Comparison of ENCODE assay signal across 8 mouse cellular contexts in genomic region chr5:131533815-131534214, GRCm38 (mm10).
DNase-seq lines count a peak whose midpoint lies in the region; ATAC-seq and TF ChIP-seq lines count a peak whose summit lies in the region.

No protein-coding gene starts in this region.

- H3K4me3 ChIP-seq in left cerebral cortex, adult 2 months, result peak overlapping the region; percentile 16; the same call in 1 of the 2 replicates

- intact Hi-C loops in left cerebral cortex, adult 2 months (cut with DNase I), result loop anchor here (10.0 kb wide), 3 partner anchors 431 to 1011 kb away; partner anchors contain the start of gene Auts2

- peak; percentile 53 to 68 for DNase-seq in left cerebral cortex, adult 2 months (ENCODE audit: extremely low spot score in 1 of 2, low spot score in 2 of 2)
- no peak for DNase-seq in left cerebral cortex, adult 11 months (ENCODE audit: low spot score)
- peak; percentile 86 for DNase-seq in brain, adult 2 months (ENCODE audit: low read depth, low spot score)
- peak; percentile 53 for DNase-seq in fibroblast of lung, adult 2 months (ENCODE audit: low read depth)
- DNase-seq in layer of hippocampus, adult 11-12 months (ENCODE audit: low spot score), result peak; percentile 69
- DNase-seq in thymus, postnatal 36 days, result no peak
- no peak for DNase-seq in urinary bladder, postnatal 25 days (ENCODE audit: low spot score)

- ATAC-seq in megakaryocyte progenitor cell, adult 5-6 weeks (replicated peaks; ENCODE audit: poor library complexity), result peak; percentile 67

- H3K27ac ChIP-seq in left cerebral cortex, adult 2 months, result no peak overlapping the region

- TF ChIP-seq CTCF in left cerebral cortex, adult 2 months (IDR thresholded peaks at IDR 0.05), result peak; percentile 87

Comparison
In these comparisons a context has a peak if more than half of its experiments do, and no peak if none do; other contexts are left out.
1. DNase-seq: peak in left cerebral cortex, adult 2 months (2 of 2), brain, adult 2 months (single experiment), fibroblast of lung, adult 2 months (single experiment) and layer of hippocampus, adult 11-12 months (single experiment); none in left cerebral cortex, adult 11 months (single experiment), thymus, postnatal 36 days (0 of 2) and urinary bladder, postnatal 25 days (single experiment).